Mouse (Mus musculus) testis, adult 2 months (tissue): ENCODE data around the gene C87436. TPM values are rescaled to one million over a fixed set of nuclear protein-coding genes. Genes with fewer than 3 reads are reported as not detected.
A peak's percentile ranks its signal among the peaks of the same experiment; 100 is the strongest.

ENCODE experiments used
- H3K27ac ChIP-seq: fragments of 200-500 bp; 2 replicates; pipeline ENCODE4 v1.5.1; 2012; ENCODE audit warnings: low read depth, low read length; ENCODE audit not compliant: control insufficient read depth, insufficient read depth
- H3K27me3 ChIP-seq: fragments of 200-500 bp; 2 replicates; pipeline ENCODE4 v1.6.1; 2012; ENCODE audit warnings: mild to moderate bottlenecking, low read length, moderate library complexity; ENCODE audit not compliant: control insufficient read depth, insufficient read depth
- H3K36me3 ChIP-seq: fragments of 200-500 bp; 2 replicates; pipeline ENCODE4 v1.6.1; 2012; ENCODE audit warnings: mild to moderate bottlenecking, low read length; ENCODE audit not compliant: control insufficient read depth, insufficient read depth
- H3K4me1 ChIP-seq: fragments of 200-500 bp; 2 replicates; pipeline ENCODE4 v1.6.1; 2012; ENCODE audit warnings: low read length; ENCODE audit not compliant: control insufficient read depth, insufficient read depth
- H3K4me3 ChIP-seq: fragments of 200-500 bp; 2 replicates; pipeline ENCODE4 v1.5.1; 2012; ENCODE audit warnings: low read depth, mild to moderate bottlenecking, low read length, moderate library complexity, mixed read lengths; ENCODE audit not compliant: control insufficient read depth
- CTCF ChIP-seq: fragments of 200-500 bp; IDR thresholded peaks from 2 replicates; pipeline ENCODE4 v1.5.1; 2012; ENCODE audit warnings: low read depth, mild to moderate bottlenecking, inconsistent platforms, low read length, moderate library complexity; ENCODE audit not compliant: control insufficient read depth, insufficient read depth, insufficient replicate concordance
- POLR2A ChIP-seq: fragments of 200-500 bp; IDR thresholded peaks from 2 replicates; pipeline ENCODE4 v1.6.1; 2012; ENCODE audit warnings: low read depth, mild to moderate bottlenecking, inconsistent platforms, low read length, moderate library complexity; ENCODE audit not compliant: control insufficient read depth
- polyA plus RNA-seq: library from polyadenylated mRNA; depleted of rRNA; stranded (reverse); fragments of >200 nt; gene quantifications from 2 replicates; pipeline ENCODE4 v1.2.3, GENCODE M21; 2012

Gene C87436
- polyA plus RNA-seq, 1 experiment: 77.1 TPM

GRCm38 (mm10) chr6:86496127-86496526 lies 58.0 kb downstream of the C87436 start:
- H3K36me3 ChIP-seq: no peaks in the 10 kb centered on the region
- peak overlapping the region; percentile 18 for H3K27ac ChIP-seq
- TF ChIP-seq POLR2A (no peak), CTCF (no peak)
- H3K27me3 ChIP-seq: no peaks in the 10 kb centered on the region
- H3K4me1 ChIP-seq: peaks cover 3% of the 10 kb centered on the region
- no peak overlapping the region for H3K4me3 ChIP-seq

- Histone ChIP-seq H3K27me3 (no peaks in the 10 kb centered on the region), H3K4me3 (0 out of 2 replicates have a peak overlapping the region, but pooled peaks have one; percentile 25), H3K4me1 (peaks cover 3% of the 10 kb centered on the region), H3K36me3 (no peaks in the 10 kb centered on the region), H3K27ac (peak overlapping the region; percentile 76)
- no peak for TF ChIP-seq POLR2A
- no peak for TF ChIP-seq CTCF
Measured at GRCm38 (mm10) chr6:86496585-86496984, 58.4 kb downstream of the C87436 start.

GRCm38 (mm10) chr6:86497071-86497815 lies 59.1 kb downstream of the C87436 start:
- peak overlapping the region; percentile 55 for H3K4me3 ChIP-seq
- no peaks in the 10 kb centered on the region for H3K27me3 ChIP-seq
- no peaks in the 10 kb centered on the region for H3K36me3 ChIP-seq
- H3K4me1 ChIP-seq: peaks cover 3% of the 10 kb centered on the region
- TF ChIP-seq CTCF (no peak), POLR2A (no peak)
- H3K27ac ChIP-seq: peak overlapping the region; percentile 79

- no peaks in the 10 kb centered on the region for H3K36me3 ChIP-seq
- TF ChIP-seq CTCF: no peak
- no peak for TF ChIP-seq POLR2A
- peak overlapping the region; percentile 40 for H3K27ac ChIP-seq
- H3K27me3 ChIP-seq: no peaks in the 10 kb centered on the region
- no peak overlapping the region for H3K4me3 ChIP-seq
- peaks cover 3% of the 10 kb centered on the region for H3K4me1 ChIP-seq
Measured at GRCm38 (mm10) chr6:86497942-86498732, 60.0 kb downstream of the C87436 start.

- Histone ChIP-seq H3K27ac (no peak overlapping the region), H3K4me1 (peaks cover 3% of the 10 kb centered on the region), H3K27me3 (no peaks in the 10 kb centered on the region), H3K36me3 (no peaks in the 10 kb centered on the region), H3K4me3 (peak overlapping the region; percentile 26)
- TF ChIP-seq POLR2A (no peak), CTCF (no peak)
Measured at GRCm38 (mm10) chr6:86499571-86500109, 61.5 kb downstream of the C87436 start.

- H3K4me3 ChIP-seq: no peak overlapping the region
- no peaks in the 10 kb centered on the region for H3K36me3 ChIP-seq
- TF ChIP-seq POLR2A (no peak), CTCF (no peak)
- H3K27me3 ChIP-seq: no peaks in the 10 kb centered on the region
- no peak overlapping the region for H3K27ac ChIP-seq
- no peaks in the 10 kb centered on the region for H3K4me1 ChIP-seq
Measured at GRCm38 (mm10) chr6:86503513-86503912, 65.3 kb downstream of the C87436 start.

GRCm38 (mm10) chr6:86505671-86506070 lies 67.5 kb downstream of the C87436 start:
- H3K4me1 ChIP-seq: no peaks in the 10 kb centered on the region
- no peaks in the 10 kb centered on the region for H3K36me3 ChIP-seq
- TF ChIP-seq POLR2A (no peak), CTCF (no peak)
- H3K27ac ChIP-seq: no peak overlapping the region
- no peak overlapping the region for H3K4me3 ChIP-seq
- no peaks in the 10 kb centered on the region for H3K27me3 ChIP-seq
